Mouse (Mus musculus): ENCODE results near the gene Emc9. TPM values are rescaled to one million over a fixed set of nuclear protein-coding genes. Genes with fewer than 3 reads are reported as not detected.

Gene Emc9
- polyA plus RNA-seq (2015; fragmentation: Nextera tagmentation; extraction: Ambion mirVana), result 49.3 and 56.2 TPM in 2 replicates

DNA sequence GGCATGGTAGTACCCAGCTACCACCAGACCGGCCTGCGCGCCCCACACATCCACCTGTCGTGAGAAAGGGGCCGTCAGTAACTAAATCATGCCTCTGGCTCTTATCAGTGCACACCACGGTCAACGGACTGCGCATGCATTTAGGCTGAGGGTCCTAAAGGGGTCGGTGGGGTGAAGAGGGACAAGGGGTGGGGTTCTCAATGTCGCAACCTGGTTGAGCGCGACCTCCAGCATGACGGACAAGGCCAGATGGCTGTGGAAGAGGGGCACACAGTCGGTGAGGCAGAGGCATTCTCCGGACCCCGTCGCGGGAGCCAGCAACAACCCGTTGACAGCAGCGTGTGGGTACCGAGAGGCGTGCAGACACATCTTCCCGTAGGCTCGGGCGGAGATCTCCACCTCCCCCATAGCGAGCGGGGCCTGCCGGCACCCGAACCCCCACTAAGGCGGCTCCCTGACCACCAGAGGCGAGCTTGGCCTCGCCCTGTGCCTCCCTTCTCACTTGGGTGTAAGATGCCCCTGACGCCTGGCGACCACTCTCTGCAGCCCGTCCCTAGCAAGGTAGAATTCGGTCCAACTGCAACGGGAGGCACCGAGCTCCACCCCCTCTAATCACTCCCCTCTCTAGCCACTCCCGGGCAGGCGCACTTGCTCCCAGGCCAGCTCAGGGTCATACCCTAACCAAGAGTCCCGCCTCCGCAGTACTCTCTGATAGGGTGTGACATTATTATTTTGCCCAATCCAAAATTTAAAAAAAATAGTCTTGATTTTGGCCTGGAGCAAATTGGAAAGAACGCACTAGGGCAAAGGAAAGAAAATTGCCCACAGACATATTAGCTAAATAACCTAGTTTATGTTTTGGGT is at the start of gene Emc9:
Emc9 (minus strand) TSS at position 601 of the 864 bp plus-strand sequence.
- ATAC-seq (ENCODE audit: low FRiP score), result peak; percentile 82
- Histone ChIP-seq H3K4me1 (peaks cover 21% of the 10 kb centered on the region), H3K27me3 (replicated peaks) (no peaks in the 10 kb centered on the region), H3K4me2 (peak within 1 kb of the TSS; percentile 76), H3K27ac (replicated peaks) (peak within 1 kb of the TSS; percentile 70), H3K36me3 (peaks cover 33% of the 10 kb centered on the region), H3K9me3 (replicated peaks) (no peaks in the 10 kb centered on the region), H3K9ac (replicated peaks) (peak within 1 kb of the TSS; percentile 68), H3K4me3 (replicated peaks) (peak within 1 kb of the TSS; percentile 55)
- 3% methylated on average over 43 of the region's 43 CpGs for WGBS

DNA sequence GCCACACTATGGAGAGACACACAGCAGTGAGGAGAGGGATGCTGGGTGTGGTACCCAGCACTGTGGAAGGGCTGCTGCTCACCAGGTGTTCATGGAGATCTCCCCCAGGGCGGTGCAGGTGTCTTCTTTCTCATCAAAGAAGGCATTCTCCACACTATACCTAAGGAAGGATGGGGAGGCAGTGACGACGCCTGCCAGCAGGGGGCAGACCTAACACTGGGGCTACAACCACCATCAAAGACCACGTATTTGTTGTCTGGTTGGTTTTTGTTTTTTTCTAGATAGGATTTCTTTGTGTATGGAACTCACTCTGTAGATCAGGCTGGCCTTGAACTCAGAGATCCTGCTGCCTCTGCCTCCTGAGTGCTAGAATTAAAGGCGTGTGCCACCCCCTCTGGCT is 44.2 kb upstream of the Emc9 start:
- Histone ChIP-seq H3K4me3 (replicated peaks) (no peak overlapping the region), H3K9ac (replicated peaks) (no peak overlapping the region), H3K27ac (replicated peaks) (no peak overlapping the region), H3K4me2 (no peak overlapping the region), H3K27me3 (replicated peaks) (no peaks in the 10 kb centered on the region), H3K36me3 (peaks cover 96% of the 10 kb centered on the region), H3K4me1 (peaks cover 9% of the 10 kb centered on the region), H3K9me3 (replicated peaks) (no peaks in the 10 kb centered on the region)
- 59% methylated on average over 5 of the region's 5 CpGs for WGBS
- ATAC-seq (ENCODE audit: low FRiP score), result no peak

DNA sequence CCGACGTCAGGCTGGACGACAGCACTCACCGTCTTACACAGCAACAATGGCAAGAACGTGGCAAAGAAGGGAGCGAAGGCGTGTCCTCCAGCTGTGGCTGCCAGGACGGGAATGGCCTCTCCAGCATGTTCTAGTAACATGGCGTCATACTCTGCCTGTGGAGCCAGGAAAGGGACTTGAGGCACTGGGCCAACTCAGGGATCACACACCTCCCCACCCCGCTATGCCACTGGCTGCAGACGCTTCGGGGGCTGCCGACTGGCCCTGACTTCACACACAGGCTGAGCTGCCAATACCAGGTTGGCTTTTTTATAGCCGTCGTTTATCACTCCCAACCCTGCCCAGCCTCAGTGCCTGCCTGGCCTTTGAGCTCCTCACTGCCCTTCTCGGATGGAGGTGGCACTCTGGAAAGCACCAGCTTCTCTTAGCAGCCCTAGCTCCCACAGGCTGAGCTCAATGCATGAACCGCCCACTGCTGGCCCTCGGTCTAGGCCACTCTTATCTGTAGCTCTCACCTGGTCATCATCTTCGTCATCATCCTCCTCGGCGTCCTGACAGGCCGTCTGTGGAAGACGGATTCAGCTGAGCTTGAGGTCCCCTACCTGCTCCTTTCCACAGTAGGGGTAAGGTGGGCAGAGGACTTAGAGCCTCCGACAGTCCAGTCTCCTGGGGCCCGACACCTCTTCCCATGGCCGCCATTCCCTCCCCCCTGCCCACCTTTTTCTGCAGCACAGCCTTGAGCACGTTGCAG is 43.1 kb upstream of the Emc9 start:
- H3K36me3 ChIP-seq, result peaks cover 90% of the 10 kb centered on the region
- H3K9me3 ChIP-seq (replicated peaks), result no peaks in the 10 kb centered on the region
- H3K27me3 ChIP-seq (replicated peaks), result no peaks in the 10 kb centered on the region
- no peaks in the 10 kb centered on the region for H3K4me1 ChIP-seq
- no peak overlapping the region for H3K9ac ChIP-seq (replicated peaks)
- no peak for ATAC-seq (ENCODE audit: low FRiP score)
- WGBS, result 81% methylated on average over 27 of the region's 27 CpGs
- no peak overlapping the region for H3K4me2 ChIP-seq
- no peak overlapping the region for H3K27ac ChIP-seq (replicated peaks)
- H3K4me3 ChIP-seq (replicated peaks), result no peak overlapping the region

DNA sequence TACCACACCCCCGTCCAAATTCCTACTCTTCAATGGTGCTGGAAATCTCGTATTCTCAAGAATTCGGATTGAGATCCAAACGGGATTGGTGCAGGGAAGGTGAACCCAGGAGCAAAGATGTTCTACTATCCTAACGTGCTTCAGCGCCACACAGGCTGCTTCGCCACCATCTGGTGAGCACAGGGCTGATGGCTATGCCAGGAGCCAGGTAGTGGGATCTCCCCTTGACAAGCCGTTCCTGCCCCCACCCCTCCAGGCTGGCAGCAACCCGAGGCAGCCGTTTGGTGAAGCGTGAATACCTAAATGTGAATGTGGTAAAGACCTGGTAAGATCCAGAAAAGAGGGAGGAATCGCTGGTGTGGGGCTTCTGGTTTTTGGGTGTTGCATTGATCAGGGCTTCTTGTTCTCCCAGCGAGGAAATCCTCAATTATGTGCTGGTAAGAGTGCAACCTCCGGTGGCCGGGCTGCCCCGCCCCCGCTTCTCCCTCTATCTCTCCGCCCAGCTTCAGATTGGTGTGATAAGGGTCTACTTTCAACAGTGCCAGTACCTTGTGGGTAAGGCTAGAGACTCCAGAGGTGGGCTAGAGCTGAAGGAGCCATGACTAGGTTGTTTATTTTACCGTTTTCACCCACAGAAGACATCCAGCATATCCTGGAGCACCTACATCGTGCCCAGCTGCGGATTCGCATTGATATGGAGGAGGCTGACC is 33.5 kb upstream of the Emc9 start:
- Histone ChIP-seq H3K9ac (replicated peaks) (peak overlapping the region; percentile 29; the same call in 1 of the 2 replicates), H3K27me3 (replicated peaks) (no peaks in the 10 kb centered on the region), H3K27ac (replicated peaks) (peak overlapping the region; percentile 39), H3K9me3 (replicated peaks) (no peaks in the 10 kb centered on the region), H3K4me3 (replicated peaks) (peak overlapping the region; percentile 37), H3K4me2 (peak overlapping the region; percentile 45), H3K4me1 (no peaks in the 10 kb centered on the region), H3K36me3 (no peaks in the 10 kb centered on the region)
- peak; percentile 49; the same call in 1 of the 2 replicates for ATAC-seq (ENCODE audit: low FRiP score)
- WGBS, result 57% methylated on average over 22 of the region's 22 CpGs

DNA sequence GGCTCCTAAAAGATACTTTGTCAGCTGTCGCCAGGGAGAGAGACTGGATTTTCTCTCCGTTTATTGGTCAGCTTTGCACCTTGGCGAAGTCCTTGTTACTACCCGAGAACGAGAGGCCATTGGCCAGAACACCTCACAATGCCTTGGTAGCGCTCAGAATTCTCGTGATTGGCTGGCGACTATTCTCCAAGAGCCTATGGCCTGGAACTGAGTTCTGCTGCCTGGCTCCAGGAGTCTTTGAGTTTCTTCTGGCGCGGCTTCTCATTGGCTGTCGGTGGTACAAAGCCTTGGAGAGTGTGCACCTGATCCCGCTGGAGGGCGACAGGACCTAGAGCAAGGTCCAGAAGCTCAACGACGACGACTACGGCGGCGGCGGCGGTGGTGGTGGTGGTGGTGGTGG is 32.7 kb upstream of the Emc9 start, which contains the start of gene Rec8:
Rec8 (plus strand) TSS at position 216 of the 400 bp plus-strand sequence.
- Histone ChIP-seq H3K9me3 (replicated peaks) (no peaks in the 10 kb centered on the region), H3K36me3 (no peaks in the 10 kb centered on the region), H3K4me1 (no peaks in the 10 kb centered on the region), H3K27ac (replicated peaks) (peak within 1 kb of the TSS; percentile 39), H3K4me3 (replicated peaks) (peak within 1 kb of the TSS; percentile 37), H3K27me3 (replicated peaks) (no peaks in the 10 kb centered on the region), H3K4me2 (peak within 1 kb of the TSS; percentile 45), H3K9ac (replicated peaks) (peak within 1 kb of the TSS; percentile 29; the same call in 1 of the 2 replicates)
- WGBS, result 18% methylated on average over 21 of the region's 21 CpGs
- peak; percentile 86 for ATAC-seq (ENCODE audit: low FRiP score)

DNA sequence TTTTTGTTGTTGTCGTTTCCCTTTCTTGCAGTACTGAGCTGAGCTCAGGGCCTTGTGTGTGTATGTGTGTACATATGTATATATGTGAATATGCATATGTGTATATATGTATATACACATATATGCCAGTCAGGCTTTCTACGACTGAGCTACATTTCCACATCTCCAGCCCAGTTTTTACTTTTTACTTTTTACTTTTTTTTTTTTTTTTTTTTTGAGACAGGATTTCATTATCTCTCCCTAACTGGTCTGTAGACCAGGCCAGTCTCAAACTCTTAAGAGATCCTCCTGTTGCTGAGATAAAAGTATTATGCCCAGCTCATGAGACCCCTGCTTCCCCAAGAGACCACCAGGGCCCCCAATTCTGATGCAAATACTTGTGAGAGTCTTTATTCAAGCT is 31.7 kb upstream of the Emc9 start:
- Histone ChIP-seq H3K27me3 (replicated peaks) (no peaks in the 10 kb centered on the region), H3K9ac (replicated peaks) (no peak overlapping the region), H3K4me2 (no peak overlapping the region), H3K36me3 (no peaks in the 10 kb centered on the region), H3K9me3 (replicated peaks) (no peaks in the 10 kb centered on the region), H3K4me1 (no peaks in the 10 kb centered on the region), H3K27ac (replicated peaks) (no peak overlapping the region), H3K4me3 (replicated peaks) (no peak overlapping the region)
- 84% methylated on average over 2 of the region's 2 CpGs for WGBS
- ATAC-seq (ENCODE audit: low FRiP score), result no peak

DNA sequence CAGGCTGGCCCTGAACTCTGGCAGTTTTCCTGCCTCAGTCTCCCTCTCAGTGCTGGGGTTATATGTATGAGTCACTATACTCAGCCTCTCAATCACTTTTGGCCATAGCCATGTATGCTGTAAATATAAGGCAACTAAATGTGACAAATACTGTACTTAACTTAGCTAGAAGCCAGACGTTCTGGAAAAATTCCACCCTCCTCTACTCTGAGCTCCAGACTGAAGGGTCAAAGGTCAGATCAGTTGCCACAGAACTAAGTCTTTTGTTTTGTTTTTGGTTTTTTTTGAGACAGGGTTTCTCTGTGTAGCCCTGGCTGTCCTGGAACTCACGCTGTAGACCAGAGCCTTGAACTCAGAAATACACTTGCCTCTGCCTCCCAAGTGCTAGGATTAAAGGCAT is 30.8 kb upstream of the Emc9 start:
- no peak overlapping the region for H3K27ac ChIP-seq (replicated peaks)
- no peak overlapping the region for H3K4me2 ChIP-seq
- H3K4me3 ChIP-seq (replicated peaks), result no peak overlapping the region
- ATAC-seq (ENCODE audit: low FRiP score), result no peak
- H3K27me3 ChIP-seq (replicated peaks), result no peaks in the 10 kb centered on the region
- H3K9me3 ChIP-seq (replicated peaks), result no peaks in the 10 kb centered on the region
- H3K9ac ChIP-seq (replicated peaks), result no peak overlapping the region
- H3K4me1 ChIP-seq, result no peaks in the 10 kb centered on the region
- 59% methylated on average over 2 of the region's 2 CpGs for WGBS
- H3K36me3 ChIP-seq, result no peaks in the 10 kb centered on the region

DNA sequence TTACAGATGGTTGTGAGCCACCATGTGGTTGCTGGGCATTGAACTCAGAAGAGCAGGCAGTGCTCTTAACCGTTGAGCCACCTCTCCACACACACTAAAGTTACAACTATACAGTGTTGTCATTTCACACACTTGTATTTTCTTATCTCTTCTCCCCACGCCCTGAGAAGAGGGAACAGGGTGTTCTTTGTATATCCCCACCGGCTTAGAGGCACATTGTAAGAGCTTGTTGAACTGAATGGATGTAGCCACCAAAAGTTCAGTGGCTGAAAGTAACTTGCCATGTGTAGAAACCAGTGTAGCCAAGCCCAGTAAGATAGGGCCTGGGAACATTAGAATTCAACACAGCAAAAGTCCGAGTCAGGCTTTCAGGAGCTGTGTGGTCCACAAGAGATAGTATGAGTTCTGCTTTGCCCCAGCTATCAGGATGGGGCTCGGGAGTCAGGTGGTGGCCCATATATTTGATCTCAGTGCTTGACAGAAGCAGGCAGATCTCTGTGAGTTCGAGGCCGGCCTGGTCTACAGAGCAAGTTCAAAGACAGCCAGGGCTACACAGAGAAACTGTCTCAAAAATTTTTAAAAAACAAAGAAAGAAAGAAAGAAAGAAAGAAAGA is 29.6 kb upstream of the Emc9 start:
- no peaks in the 10 kb centered on the region for H3K27me3 ChIP-seq (replicated peaks)
- no peak overlapping the region for H3K4me3 ChIP-seq (replicated peaks)
- 80% methylated on average over 7 of the region's 7 CpGs for WGBS
- H3K27ac ChIP-seq (replicated peaks), result no peak overlapping the region
- no peak overlapping the region for H3K9ac ChIP-seq (replicated peaks)
- H3K4me2 ChIP-seq, result no peak overlapping the region
- H3K36me3 ChIP-seq, result peaks cover 10% of the 10 kb centered on the region
- ATAC-seq (ENCODE audit: low FRiP score), result no peak
- no peaks in the 10 kb centered on the region for H3K9me3 ChIP-seq (replicated peaks)
- no peaks in the 10 kb centered on the region for H3K4me1 ChIP-seq

DNA sequence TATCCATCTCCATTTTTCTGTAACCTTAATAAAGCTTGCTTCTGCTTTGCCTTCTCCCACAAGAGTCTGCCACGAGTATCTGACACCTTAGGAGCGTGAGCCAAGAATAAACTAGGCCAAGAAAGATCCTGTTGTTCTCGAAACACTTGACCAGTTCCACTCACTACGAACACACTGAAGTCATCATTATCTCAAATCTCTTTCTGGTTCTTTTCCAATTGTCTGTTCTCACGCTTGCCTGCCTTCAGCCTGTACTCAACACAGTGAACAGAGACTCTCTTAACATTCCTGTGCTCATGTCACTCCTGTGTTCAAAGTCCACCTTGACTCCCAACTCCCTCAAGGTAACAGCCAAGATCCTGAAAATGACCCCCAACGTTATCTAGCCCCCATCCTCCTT is 28.2 kb upstream of the Emc9 start:
- H3K4me1 ChIP-seq, result no peaks in the 10 kb centered on the region
- H3K27me3 ChIP-seq (replicated peaks), result no peaks in the 10 kb centered on the region
- WGBS, result 80% methylated on average over 6 of the region's 6 CpGs
- no peak for ATAC-seq (ENCODE audit: low FRiP score)
- no peak overlapping the region for H3K9ac ChIP-seq (replicated peaks)
- no peaks in the 10 kb centered on the region for H3K9me3 ChIP-seq (replicated peaks)
- H3K4me3 ChIP-seq (replicated peaks), result no peak overlapping the region
- no peak overlapping the region for H3K27ac ChIP-seq (replicated peaks)
- H3K36me3 ChIP-seq, result peaks cover 23% of the 10 kb centered on the region
- H3K4me2 ChIP-seq, result no peak overlapping the region

DNA sequence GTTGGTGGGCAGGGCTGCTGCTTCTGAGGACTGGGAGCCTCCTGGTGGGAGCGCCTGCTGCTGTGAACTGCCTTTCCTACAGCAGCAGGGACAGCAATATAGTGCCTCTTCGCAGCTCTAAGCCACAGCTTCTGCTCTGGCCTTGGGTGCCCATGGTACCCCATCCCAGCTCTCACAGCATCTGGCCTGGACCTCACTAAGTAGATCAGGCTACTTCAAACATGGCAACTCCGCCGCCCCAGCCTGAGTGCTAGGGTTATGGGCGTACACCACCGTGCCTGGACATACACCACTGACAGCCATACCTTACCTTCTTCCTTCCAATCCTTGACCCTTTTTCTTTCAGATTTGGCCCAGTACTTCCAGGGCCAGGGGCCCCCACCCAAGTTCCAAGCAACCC is 23.2 kb upstream of the Emc9 start:
- Histone ChIP-seq H3K4me3 (replicated peaks) (no peak overlapping the region), H3K27me3 (replicated peaks) (no peaks in the 10 kb centered on the region), H3K9ac (replicated peaks) (no peak overlapping the region), H3K36me3 (peaks cover 56% of the 10 kb centered on the region), H3K27ac (replicated peaks) (no peak overlapping the region), H3K9me3 (replicated peaks) (no peaks in the 10 kb centered on the region), H3K4me2 (no peak overlapping the region), H3K4me1 (peaks cover 11% of the 10 kb centered on the region)
- WGBS, result 95% methylated on average over 6 of the region's 6 CpGs
- no peak for ATAC-seq (ENCODE audit: low FRiP score)

Measured in neural tube, embryonic 15.5 days (tissue).